Comparison of ENCODE assay signal across 21 mouse cellular contexts in the genomic region with DNA sequence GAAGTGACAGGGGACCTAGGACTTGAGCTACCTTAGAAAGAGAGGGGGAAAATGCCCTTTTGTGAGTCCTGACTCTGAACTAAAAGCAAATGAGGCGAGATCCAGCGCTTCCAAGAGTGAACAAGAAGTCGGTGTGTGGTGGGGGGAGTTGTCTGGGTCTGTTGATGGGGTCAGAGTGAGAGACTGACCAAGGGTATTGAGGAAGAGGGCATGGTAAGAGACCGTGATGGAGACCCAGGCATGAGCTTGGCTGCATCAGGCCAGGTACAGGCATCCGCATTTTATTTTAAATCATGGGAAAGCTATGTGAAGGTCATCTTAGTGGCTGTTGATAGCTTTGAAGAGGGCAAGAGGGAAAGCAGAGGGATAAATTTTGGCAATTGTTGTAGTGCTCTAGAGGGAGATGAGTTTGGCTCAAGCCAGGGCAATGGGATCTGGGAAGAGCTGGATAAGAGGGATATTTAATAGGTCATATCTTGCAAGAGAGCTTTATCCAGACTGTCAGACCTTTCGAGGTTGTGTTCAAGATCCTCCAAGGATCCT.
"Had no signal": no experiment of that assay in that cellular context is flagged by ENCODE, and none has a peak within 500 bp of the region (broad histone marks: within the 10 kb centered on the region; RNA-seq: fewer than 3 reads in every experiment).

No protein-coding gene starts in this region.

- H3K4me1 ChIP-seq: midbrain, embryonic 10.5 days; neural tube, embryonic 12.5 days had no signal

- H3K9ac ChIP-seq: kidney, embryonic 15.5 days; liver, embryonic 13.5 days; lung, embryonic 14.5 days; neural tube, embryonic 12.5 days; neural tube, embryonic 15.5 days had no signal

- H3K27me3 ChIP-seq: kidney, embryonic 15.5 days; liver, embryonic 13.5 days; neural tube, embryonic 12.5 days; neural tube, embryonic 15.5 days had no signal

- H3K4me2 ChIP-seq: kidney, embryonic 15.5 days; liver, embryonic 13.5 days; lung, embryonic 14.5 days; neural tube, embryonic 12.5 days; neural tube, embryonic 15.5 days had no signal

- H3K27ac ChIP-seq: kidney, embryonic 15.5 days; left cerebral cortex, adult 2 months; liver, embryonic 13.5 days; midbrain, embryonic 10.5 days; neural tube, embryonic 12.5 days; neural tube, embryonic 15.5 days had no signal

- H3K36me3 ChIP-seq: kidney, embryonic 15.5 days; liver, embryonic 13.5 days; midbrain, embryonic 10.5 days; neural tube, embryonic 12.5 days; neural tube, embryonic 15.5 days had no signal

- H3K4me3 ChIP-seq: kidney, embryonic 15.5 days; left cerebral cortex, adult 2 months; liver, embryonic 13.5 days; megakaryocyte, embryonic 14.5 days; midbrain, embryonic 10.5 days; neural tube, embryonic 12.5 days; neural tube, embryonic 15.5 days had no signal

- H3K9me3 ChIP-seq: kidney, embryonic 15.5 days; liver, embryonic 13.5 days; midbrain, embryonic 10.5 days; neural tube, embryonic 12.5 days; neural tube, embryonic 15.5 days had no signal

- DNase-seq: kidney, adult 8-10 months; kidney, postnatal 10 days; kidney, postnatal 36 days; layer of hippocampus, postnatal 36 days; liver, embryonic 13.5 days; lung, embryonic 14.5 days; lung, postnatal 10 days; lung, postnatal 36 days; midbrain, embryonic 14.5 days; right cerebral cortex, adult 18-20 months; right cerebral cortex, postnatal 14 days; right cerebral cortex, postnatal 4 days; spleen, adult 18-20 months; thymus, adult 18-20 months; thymus, postnatal 36 days had no signal
